Mouse (Mus musculus): Measurements from ENCODE around the gene Kin. TPM values are rescaled to one million over a fixed set of nuclear protein-coding genes. Genes with fewer than 3 reads are reported as not detected.

Kin gene
- polyA plus RNA-seq (2012; rRNA removed), result 2.2 and 2.7 TPM in 2 replicates

DNA sequence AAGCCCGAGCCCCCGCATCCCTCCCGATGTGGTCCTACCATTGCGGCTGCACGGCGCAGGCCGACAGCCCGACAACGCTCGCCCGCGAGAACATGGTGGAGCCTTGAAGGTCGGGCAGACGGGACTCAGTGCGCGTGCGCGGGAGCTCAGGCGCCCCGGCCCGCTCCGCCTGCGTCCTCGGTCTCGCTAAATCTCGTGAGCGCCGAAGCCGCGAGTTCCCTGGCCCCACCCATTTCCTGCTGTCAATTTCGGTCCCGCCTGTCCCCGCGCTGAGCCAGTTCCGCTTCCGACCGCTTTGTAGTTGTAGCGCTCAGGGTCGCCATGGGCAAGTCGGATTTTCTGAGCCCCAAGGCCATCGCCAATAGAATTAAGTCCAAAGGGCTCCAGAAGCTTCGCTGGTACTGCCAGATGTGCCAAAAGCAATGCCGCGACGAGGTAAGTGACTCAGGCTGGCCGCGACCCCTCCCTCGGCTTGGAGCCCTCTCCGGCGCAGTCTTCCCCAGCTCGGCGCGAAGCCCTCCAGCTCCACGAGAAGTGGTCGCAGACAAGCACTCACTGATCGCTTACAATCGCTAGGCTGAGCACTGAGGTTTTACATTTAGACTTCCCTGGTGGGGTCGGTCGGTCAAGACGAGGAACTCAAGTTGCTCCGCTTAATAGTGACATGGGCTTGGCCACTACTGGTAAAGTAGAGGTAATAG, at the start of gene Kin, which contains the start of gene Atp5c1:
TSS of gene Kin (plus strand) at position 284 of the 701 bp plus-strand sequence.
TSS of gene Atp5c1 (minus strand) at position 201 of the 701 bp plus-strand sequence.
- Histone ChIP-seq H3K27ac (ENCODE audit: insufficient read depth, low read length) (peak within 1 kb of the TSS; percentile 87), H3K27me3 (ENCODE audit: control insufficient read depth, insufficient read depth, low read length) (no peaks in the 10 kb centered on the region), H3K4me3 (ENCODE audit: extremely low read depth, insufficient read depth, insufficient read length) (peak within 1 kb of the TSS; percentile 81), H3K36me3 (ENCODE audit: control insufficient read depth, insufficient read depth, low read length) (no peaks in the 10 kb centered on the region), H3K4me1 (ENCODE audit: control insufficient read depth, insufficient read depth, insufficient read length) (peaks cover 6% of the 10 kb centered on the region)
- TF ChIP-seq CTCF (IDR thresholded peaks at IDR 0.05; ENCODE audit: extremely low read depth, insufficient read depth, insufficient read length, insufficient replicate concordance), result 0 out of 2 replicates have a peak, but pooled peaks have one; percentile 14
- peak; percentile 69 for TF ChIP-seq POLR2A (IDR thresholded peaks at IDR 0.05; ENCODE audit: low read depth, low read length)
- WGBS, result under 1% methylated on average over 61 of the region's 61 CpGs
- DNase-seq (ENCODE audit: low read depth in 1 of 2, low spot score in 2 of 2), result peak; percentile 94 to 97

DNA sequence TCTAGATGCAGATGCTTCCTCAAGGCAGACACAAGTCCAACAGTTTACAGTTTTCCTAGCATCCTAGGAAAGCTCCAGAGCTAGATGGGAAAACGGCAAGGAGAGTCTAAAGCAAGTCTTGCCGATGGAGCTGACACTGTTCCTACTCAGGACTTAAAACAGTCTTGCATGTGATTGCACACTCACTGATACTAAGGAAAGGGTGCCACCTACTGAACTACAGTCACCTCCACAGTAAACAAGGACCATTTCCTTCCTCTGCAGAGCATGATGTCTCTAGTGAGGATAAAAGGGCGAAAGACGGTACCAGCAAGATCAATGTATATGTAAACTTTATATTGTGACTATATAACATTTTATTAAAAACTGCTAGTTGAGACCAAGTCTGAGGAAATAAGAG, 46.7 kb upstream of the Kin start:
- DNase-seq (ENCODE audit: low read depth in 1 of 2, low spot score in 2 of 2), result no peak
- H3K4me1 ChIP-seq (ENCODE audit: control insufficient read depth, insufficient read depth, insufficient read length), result no peaks in the 10 kb centered on the region
- no peaks in the 10 kb centered on the region for H3K27me3 ChIP-seq (ENCODE audit: control insufficient read depth, insufficient read depth, low read length)
- 54% methylated on average over 4 of the region's 4 CpGs for WGBS
- H3K36me3 ChIP-seq (ENCODE audit: control insufficient read depth, insufficient read depth, low read length), result no peaks in the 10 kb centered on the region
- no peak for TF ChIP-seq CTCF (IDR thresholded peaks at IDR 0.05; ENCODE audit: extremely low read depth, insufficient read depth, insufficient read length, insufficient replicate concordance)
- no peak for TF ChIP-seq POLR2A (IDR thresholded peaks at IDR 0.05; ENCODE audit: low read depth, low read length)
- H3K27ac ChIP-seq (ENCODE audit: insufficient read depth, low read length), result no peak overlapping the region
- H3K4me3 ChIP-seq (ENCODE audit: extremely low read depth, insufficient read depth, insufficient read length), result no peak overlapping the region

DNA sequence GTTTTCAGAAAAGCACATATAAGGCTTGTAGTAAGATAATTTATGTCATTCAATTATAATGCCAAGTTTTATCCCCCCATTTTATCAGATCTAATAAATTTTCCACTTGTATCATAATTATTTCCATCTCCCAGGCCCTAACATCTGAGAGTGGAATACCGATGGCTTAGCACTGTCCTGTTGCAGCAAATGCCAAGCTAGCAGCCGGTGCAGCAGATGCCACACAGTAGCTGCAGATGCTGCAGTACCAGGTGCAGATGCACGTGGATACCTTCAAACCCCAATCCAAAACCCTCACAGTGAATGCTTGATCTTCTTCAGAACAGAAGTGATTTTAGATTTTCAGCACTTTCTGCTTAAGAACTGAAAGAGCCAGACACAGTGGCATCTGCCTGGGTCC, 45.4 kb upstream of the Kin start:
- 91% methylated on average over 3 of the region's 3 CpGs for WGBS
- Histone ChIP-seq H3K4me1 (ENCODE audit: control insufficient read depth, insufficient read depth, insufficient read length) (no peaks in the 10 kb centered on the region), H3K4me3 (ENCODE audit: extremely low read depth, insufficient read depth, insufficient read length) (no peak overlapping the region), H3K27me3 (ENCODE audit: control insufficient read depth, insufficient read depth, low read length) (no peaks in the 10 kb centered on the region), H3K36me3 (ENCODE audit: control insufficient read depth, insufficient read depth, low read length) (0 out of 2 replicates have a peak, but pooled peaks cover 2% of the 10 kb centered on the region), H3K27ac (ENCODE audit: insufficient read depth, low read length) (no peak overlapping the region)
- DNase-seq (ENCODE audit: low read depth in 1 of 2, low spot score in 2 of 2), result no peak
- TF ChIP-seq CTCF (IDR thresholded peaks at IDR 0.05; ENCODE audit: extremely low read depth, insufficient read depth, insufficient read length, insufficient replicate concordance) (no peak), POLR2A (IDR thresholded peaks at IDR 0.05; ENCODE audit: low read depth, low read length) (no peak)

DNA sequence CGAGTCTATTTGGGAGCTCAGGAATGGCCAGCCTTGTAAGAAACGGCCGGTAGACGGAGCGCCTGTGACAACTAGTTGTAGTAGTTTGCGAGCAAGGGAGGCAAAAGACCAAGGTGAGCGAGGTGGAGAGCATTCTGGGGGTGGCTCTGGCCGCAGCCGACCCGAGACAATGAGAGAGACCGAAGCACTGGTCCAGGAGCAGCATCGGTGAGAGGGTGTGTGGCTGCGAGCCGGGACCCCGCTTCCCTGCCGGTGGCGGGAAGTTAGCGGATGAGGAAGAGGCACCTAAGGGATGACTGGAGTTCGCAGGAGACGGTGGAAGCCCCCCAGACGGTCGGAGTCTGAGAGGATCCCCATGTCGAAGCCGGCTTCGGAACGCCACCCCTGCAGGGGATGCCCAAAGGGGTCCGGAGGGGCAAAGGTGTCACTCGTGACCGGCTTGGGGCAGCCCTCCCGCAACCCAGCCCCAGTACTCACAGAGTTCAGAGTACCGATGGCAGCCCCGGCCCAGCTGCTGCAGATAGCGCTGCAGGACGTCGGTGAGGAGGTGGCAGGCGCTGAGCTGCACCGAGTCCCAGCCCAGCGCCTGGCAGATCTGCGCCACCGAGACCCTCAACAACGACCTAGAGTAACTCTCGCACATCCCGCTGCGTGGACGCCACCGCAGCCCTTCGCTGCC, 32.5 kb upstream of the Kin start:
- TF ChIP-seq CTCF (IDR thresholded peaks at IDR 0.05; ENCODE audit: extremely low read depth, insufficient read depth, insufficient read length, insufficient replicate concordance), result no peak
- Histone ChIP-seq H3K27ac (ENCODE audit: insufficient read depth, low read length) (peak overlapping the region; percentile 41; the same call in 1 of the 2 replicates), H3K36me3 (ENCODE audit: control insufficient read depth, insufficient read depth, low read length) (no peaks in the 10 kb centered on the region), H3K4me3 (ENCODE audit: extremely low read depth, insufficient read depth, insufficient read length) (peak overlapping the region; percentile 93), H3K27me3 (ENCODE audit: control insufficient read depth, insufficient read depth, low read length) (no peaks in the 10 kb centered on the region), H3K4me1 (ENCODE audit: control insufficient read depth, insufficient read depth, insufficient read length) (no peaks in the 10 kb centered on the region; the same call in 1 of the 2 replicates)
- under 1% methylated on average over 47 of the region's 47 CpGs for WGBS
- DNase-seq (ENCODE audit: low read depth in 1 of 2, low spot score in 2 of 2), result peak in 1 of 2 experiments; percentile 25

DNA sequence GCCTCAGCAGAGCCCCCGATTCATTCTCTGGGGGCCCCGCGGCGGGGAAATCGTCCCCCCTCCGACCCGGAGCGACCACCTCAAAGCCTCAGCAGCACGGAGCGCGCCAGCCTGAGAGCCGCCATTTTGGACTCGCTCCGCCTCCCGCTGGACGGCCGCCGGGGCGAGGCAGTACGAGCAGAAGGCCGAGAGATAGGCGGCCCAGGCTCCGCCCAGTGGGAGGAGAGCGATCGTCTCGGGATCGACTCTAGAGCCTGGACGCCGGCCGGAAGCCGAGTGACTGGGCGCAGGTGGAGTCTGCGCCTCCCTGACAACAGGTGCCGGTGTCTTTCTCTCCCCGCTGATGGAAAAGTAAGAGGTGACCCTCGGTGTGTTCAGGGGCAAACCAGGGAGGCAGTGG, 31.9 kb upstream of the Kin start, which contains the start of gene Taf3:
TSS of gene Taf3 (minus strand) at position 136 of the 400 bp plus-strand sequence.
- 1% methylated on average over 36 of the region's 36 CpGs for WGBS
- TF ChIP-seq CTCF (IDR thresholded peaks at IDR 0.05; ENCODE audit: extremely low read depth, insufficient read depth, insufficient read length, insufficient replicate concordance), result no peak
- TF ChIP-seq POLR2A (IDR thresholded peaks at IDR 0.05; ENCODE audit: low read depth, low read length), result peak; percentile 48
- Histone ChIP-seq H3K27ac (ENCODE audit: insufficient read depth, low read length) (peak within 1 kb of the TSS; percentile 41; the same call in 1 of the 2 replicates), H3K4me1 (ENCODE audit: control insufficient read depth, insufficient read depth, insufficient read length) (no peaks in the 10 kb centered on the region; the same call in 1 of the 2 replicates), H3K4me3 (ENCODE audit: extremely low read depth, insufficient read depth, insufficient read length) (peak within 1 kb of the TSS; percentile 93), H3K27me3 (ENCODE audit: control insufficient read depth, insufficient read depth, low read length) (no peaks in the 10 kb centered on the region), H3K36me3 (ENCODE audit: control insufficient read depth, insufficient read depth, low read length) (no peaks in the 10 kb centered on the region)
- DNase-seq (ENCODE audit: low read depth in 1 of 2, low spot score in 2 of 2), result peak; percentile 81 to 91

DNA sequence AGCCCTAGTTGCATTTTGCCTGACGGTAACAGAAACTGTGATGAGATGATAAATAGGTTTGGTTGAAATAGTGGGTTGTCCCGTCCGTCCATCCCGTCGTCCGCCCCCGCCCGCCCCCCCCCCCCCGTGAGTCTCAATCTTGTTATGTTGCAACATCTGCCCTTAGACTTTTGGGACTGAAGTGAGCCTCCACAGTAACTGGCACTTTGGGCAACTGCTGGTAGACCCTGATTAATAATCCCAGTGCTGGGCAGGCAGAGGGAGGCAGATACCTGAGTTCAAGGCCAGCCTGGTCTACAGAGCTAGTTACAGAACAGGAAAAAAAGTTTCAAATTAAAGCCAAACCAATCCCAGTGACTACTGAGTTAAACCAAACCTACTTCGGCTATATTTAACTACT, 30.9 kb upstream of the Kin start:
- 18% methylated on average over 10 of the region's 10 CpGs for WGBS
- Histone ChIP-seq H3K27me3 (ENCODE audit: control insufficient read depth, insufficient read depth, low read length) (no peaks in the 10 kb centered on the region), H3K36me3 (ENCODE audit: control insufficient read depth, insufficient read depth, low read length) (no peaks in the 10 kb centered on the region), H3K4me1 (ENCODE audit: control insufficient read depth, insufficient read depth, insufficient read length) (no peaks in the 10 kb centered on the region; the same call in 1 of the 2 replicates), H3K27ac (ENCODE audit: insufficient read depth, low read length) (no peak overlapping the region), H3K4me3 (ENCODE audit: extremely low read depth, insufficient read depth, insufficient read length) (peak overlapping the region; percentile 13; the same call in 1 of the 2 replicates)
- TF ChIP-seq POLR2A (IDR thresholded peaks at IDR 0.05; ENCODE audit: low read depth, low read length) (no peak), CTCF (IDR thresholded peaks at IDR 0.05; ENCODE audit: extremely low read depth, insufficient read depth, insufficient read length, insufficient replicate concordance) (no peak)
- DNase-seq (ENCODE audit: low read depth in 1 of 2, low spot score in 2 of 2), result no peak

Data from spleen, adult 2 months (tissue).